Mouse (Mus musculus) C2C12 (cell line): ENCODE results near the gene Cutc. TPM values are rescaled to one million over a fixed set of nuclear protein-coding genes. Genes with fewer than 3 reads are reported as not detected.

ENCODE experiments used
- H3K27me3 ChIP-seq: one replicate; pipeline ENCODE4 v1.6.1; 2011; ENCODE audit not compliant: control insufficient read depth, insufficient read depth, insufficient read length
- H3K36me3 ChIP-seq: one replicate; pipeline ENCODE4 v1.6.1; 2011; ENCODE audit not compliant: control insufficient read depth, insufficient read depth
- H3K4me3 ChIP-seq: one replicate; pipeline ENCODE4 v1.5.1; 2011; ENCODE audit warnings: mild to moderate bottlenecking, control low read depth; ENCODE audit not compliant: poor library complexity, insufficient read depth, severe bottlenecking
- H3K79me2 ChIP-seq: one replicate; pipeline ENCODE4 v1.6.1; 2011; ENCODE audit not compliant: control insufficient read depth, insufficient read depth
- H3K79me3 ChIP-seq: one replicate; pipeline ENCODE4 v1.6.1; 2011; ENCODE audit warnings: low read depth, control low read depth
- H3ac ChIP-seq: one replicate; pipeline ENCODE3; 2011; ENCODE audit warnings: low read depth; ENCODE audit not compliant: control insufficient read depth, insufficient read length
- CEBPB ChIP-seq: IDR thresholded peaks from one replicate; pipeline ENCODE4 v1.6.1; 2011; ENCODE audit warnings: low read depth, mild to moderate bottlenecking, control low read depth, moderate library complexity
- CTCF ChIP-seq: IDR thresholded peaks from one replicate; pipeline ENCODE4 v1.5.1; 2011; ENCODE audit not compliant: control insufficient read depth, insufficient read depth, insufficient read length
- FOSL1 ChIP-seq: IDR thresholded peaks from one replicate; pipeline ENCODE4 v1.8.0; 2011; ENCODE audit warnings: mild to moderate bottlenecking, low read length; ENCODE audit not compliant: poor library complexity, insufficient read depth, severe bottlenecking
- MAX ChIP-seq: IDR thresholded peaks from one replicate; pipeline ENCODE4 v1.6.1; 2011; ENCODE audit warnings: mild to moderate bottlenecking, control low read depth
- MYOD1 ChIP-seq: IDR thresholded peaks from one replicate; pipeline ENCODE4 v1.6.1; 2011; ENCODE audit warnings: low read depth; ENCODE audit not compliant: control insufficient read depth, insufficient read length
- MYOG ChIP-seq: IDR thresholded peaks from one replicate; pipeline ENCODE4 v1.6.1; 2011; ENCODE audit not compliant: control insufficient read depth, insufficient read length; ENCODE audit errors: extremely low read depth
- USF1 ChIP-seq: IDR thresholded peaks from one replicate; pipeline ENCODE4 v1.6.1; 2011; ENCODE audit warnings: low read depth, mild to moderate bottlenecking, control low read depth, moderate library complexity
- polyA plus RNA-seq: library from polyadenylated mRNA; unstranded; fragments of >200 nt; fragmentation: generic; extraction: Trizol; gene quantifications from one replicate; pipeline ENCODE4 v1.2.1, GENCODE M21; 2012; ENCODE audit warnings: missing spikeins

Cutc gene
- polyA plus RNA-seq, 1 experiment: 5.6 TPM

- peaks cover 3% of the 10 kb centered on the region for H3K79me3 ChIP-seq
- TF ChIP-seq FOSL1 (no peak), USF1 (no peak), MYOG (no peak), MYOD1 (no peak), MAX (no peak), CEBPB (no peak), CTCF (no peak)
- peaks cover 12% of the 10 kb centered on the region for H3K79me2 ChIP-seq
- H3K4me3 ChIP-seq: no peak overlapping the region
- H3ac ChIP-seq: no peak overlapping the region
- peaks cover 14% of the 10 kb centered on the region for H3K36me3 ChIP-seq
- no peaks in the 10 kb centered on the region for H3K27me3 ChIP-seq
Measured at GRCm38 (mm10) chr19:43754872-43755271, 2.1 kb downstream of the Cutc start.

GRCm38 (mm10) chr19:43760504-43760903 is 7.7 kb downstream of the Cutc start:
- H3K79me3 ChIP-seq: no peaks in the 10 kb centered on the region
- H3ac ChIP-seq: no peak overlapping the region
- H3K27me3 ChIP-seq: no peaks in the 10 kb centered on the region
- TF ChIP-seq MAX: no peak
- no peak for TF ChIP-seq MYOD1
- peak; percentile 21 for TF ChIP-seq CTCF
- TF ChIP-seq USF1: no peak
- no peaks in the 10 kb centered on the region for H3K36me3 ChIP-seq
- H3K4me3 ChIP-seq: no peak overlapping the region
- no peaks in the 10 kb centered on the region for H3K79me2 ChIP-seq

GRCm38 (mm10) chr19:43761543-43762256 is 8.9 kb downstream of the Cutc start:
- Histone ChIP-seq H3ac (no peak overlapping the region), H3K79me2 (no peaks in the 10 kb centered on the region), H3K79me3 (no peaks in the 10 kb centered on the region), H3K27me3 (no peaks in the 10 kb centered on the region), H3K36me3 (no peaks in the 10 kb centered on the region), H3K4me3 (no peak overlapping the region)
- TF ChIP-seq MAX (no peak), FOSL1 (no peak), MYOD1 (no peak), CTCF (no peak), MYOG (no peak), CEBPB (no peak), USF1 (no peak)

- H3K36me3 ChIP-seq: no peaks in the 10 kb centered on the region
- no peaks in the 10 kb centered on the region for H3K27me3 ChIP-seq
- no peak for TF ChIP-seq USF1
- no peak for TF ChIP-seq CEBPB
- TF ChIP-seq MAX: no peak
- no peak for TF ChIP-seq FOSL1
- TF ChIP-seq CTCF: no peak
- no peak for TF ChIP-seq MYOD1
- TF ChIP-seq MYOG: no peak
- no peaks in the 10 kb centered on the region for H3K79me2 ChIP-seq
- H3ac ChIP-seq: no peak overlapping the region
- H3K79me3 ChIP-seq: no peaks in the 10 kb centered on the region
- H3K4me3 ChIP-seq: no peak overlapping the region
Measured at GRCm38 (mm10) chr19:43762410-43762809, 9.6 kb downstream of the Cutc start.

GRCm38 (mm10) chr19:43766451-43766850 is 13.7 kb downstream of the Cutc start:
- Histone ChIP-seq H3ac (no peak overlapping the region), H3K36me3 (no peaks in the 10 kb centered on the region), H3K79me2 (no peaks in the 10 kb centered on the region), H3K79me3 (no peaks in the 10 kb centered on the region), H3K4me3 (no peak overlapping the region), H3K27me3 (no peaks in the 10 kb centered on the region)
- TF ChIP-seq MYOD1 (no peak), CEBPB (no peak), FOSL1 (no peak), MYOG (no peak), USF1 (no peak), CTCF (no peak), MAX (no peak)
